ENCODE assay signal across 12 mouse cellular contexts in genomic region chr10:19815371-19815770, GRCm38 (mm10). TPM values are rescaled to one million over a fixed set of nuclear protein-coding genes. Genes with fewer than 3 reads are reported as not detected.
A peak's percentile ranks its signal among the peaks of the same experiment; 100 is the strongest.
DNase-seq lines count a peak whose midpoint lies in the region; ATAC-seq and TF ChIP-seq lines count a peak whose summit lies in the region.
"Had no signal": no experiment of that assay in that cellular context is flagged by ENCODE, and none has a peak within 500 bp of the region (broad histone marks: within the 10 kb centered on the region; RNA-seq: fewer than 3 reads in every experiment).

No protein-coding gene starts in this region.

- no peak overlapping the region for H3K9ac ChIP-seq in heart, embryonic 11.5 days (ENCODE audit: low read depth, low read length)
- no peak overlapping the region for H3K9ac ChIP-seq in MEL (ENCODE audit: control insufficient read depth, low read depth, low read length, poor library complexity, severe bottlenecking)
- no peak overlapping the region for H3K9ac ChIP-seq in liver, embryonic 11.5 days (ENCODE audit: low read depth, low read length)

- peak in 1 of 2 experiments; percentile 53; a peak in 2 of 4 replicates for TF ChIP-seq EP300 in MEL (IDR thresholded peaks at IDR 0.05; ENCODE audit: low read depth in 1 of 2, low read length in 2 of 2)

- no peaks in the 10 kb centered on the region for H3K9me3 ChIP-seq in heart, embryonic 11.5 days (replicated peaks; ENCODE audit: control insufficient read depth, low read length)
- no peaks in the 10 kb centered on the region for H3K9me3 ChIP-seq in MEL (replicated peaks; ENCODE audit: insufficient read depth, low read length)
- no peaks in the 10 kb centered on the region for H3K9me3 ChIP-seq in liver, embryonic 11.5 days (ENCODE audit: control insufficient read depth, low read length)

- H3K4me1 ChIP-seq in heart, embryonic 11.5 days (ENCODE audit: control insufficient read depth, insufficient read depth, low read length) = peaks cover 29% of the 10 kb centered on the region
- H3K4me1 ChIP-seq in MEL (ENCODE audit: control insufficient read depth in 1 of 2, insufficient read depth in 2 of 2, low read length in 2 of 2) = peaks cover 0 to 4% of the 10 kb centered on the region in 2 experiments; a peak in 1 of 4 replicates
- peaks cover 18% of the 10 kb centered on the region for H3K4me1 ChIP-seq in liver, embryonic 11.5 days (replicated peaks; ENCODE audit: control insufficient read depth, insufficient read depth, low read length)

- H3K4me2 ChIP-seq in heart, embryonic 11.5 days = peak overlapping the region; percentile 14; the same call in 1 of the 2 replicates
- no peak overlapping the region for H3K4me2 ChIP-seq in liver, embryonic 11.5 days

- H3K27ac ChIP-seq in heart, embryonic 11.5 days (ENCODE audit: low read depth, low read length) = no peak overlapping the region
- H3K27ac ChIP-seq in MEL (ENCODE audit: control insufficient read depth, low read depth, low read length) = no peak overlapping the region
- H3K27ac ChIP-seq in liver, embryonic 11.5 days (ENCODE audit: low read depth, low read length) = no peak overlapping the region
- H3K27ac ChIP-seq in left cerebral cortex, adult 2 months = no peak overlapping the region

- ATAC-seq in heart, embryonic 11.5 days (replicated peaks; ENCODE audit: insufficient number of reproducible peaks, low FRiP score, low TSS enrichment) = peak; percentile 57; the same call in 1 of the 2 replicates
- ATAC-seq in liver, embryonic 11.5 days (replicated peaks; ENCODE audit: low FRiP score) = peak; percentile 69
- ATAC-seq: lung, postnatal 0 days had no signal

- H3K36me3 ChIP-seq in heart, embryonic 11.5 days (ENCODE audit: control insufficient read depth, insufficient read depth, low read length) = no peaks in the 10 kb centered on the region
- no peaks in the 10 kb centered on the region for H3K36me3 ChIP-seq in MEL (ENCODE audit: control insufficient read depth in 1 of 2, insufficient read depth in 2 of 2, low read length in 2 of 2)
- H3K36me3 ChIP-seq in liver, embryonic 11.5 days (ENCODE audit: control insufficient read depth, insufficient read depth, low read length) = no peaks in the 10 kb centered on the region

- TF ChIP-seq RAD21 in MEL (IDR thresholded peaks at IDR 0.05; ENCODE audit: low read depth, low read length) = no peak

- no peak for DNase-seq in heart, postnatal 25 days (ENCODE audit: low spot score)
- peak; percentile 48 for DNase-seq in MEL (ENCODE audit: low read depth, low spot score)
- peak; percentile 16 to 22 for DNase-seq in cerebellum, postnatal 25 days
- peak; percentile 39 for DNase-seq in liver, embryonic 11.5 days (ENCODE audit: low spot score)
- no peak for DNase-seq in kidney, postnatal 36 days
- DNase-seq in kidney, adult 9 months = no peak
- no peak for DNase-seq in left cerebral cortex, adult 2 months (ENCODE audit: extremely low spot score in 1 of 2, low spot score in 2 of 2)
- DNase-seq: gastrocnemius, postnatal 14 days; kidney, adult 2 months had no signal

- H3K79me2 ChIP-seq in MEL (ENCODE audit: control insufficient read depth, insufficient read depth, low read length, poor library complexity) = no peaks in the 10 kb centered on the region

- peaks cover 10% of the 10 kb centered on the region for H3K27me3 ChIP-seq in heart, embryonic 11.5 days (ENCODE audit: control insufficient read depth, insufficient read depth, low read length)
- H3K27me3 ChIP-seq in MEL (ENCODE audit: control insufficient read depth in 1 of 2, insufficient read depth in 2 of 2, low read length in 2 of 2) = no peaks in the 10 kb centered on the region
- no peaks in the 10 kb centered on the region for H3K27me3 ChIP-seq in liver, embryonic 11.5 days (replicated peaks; ENCODE audit: control insufficient read depth, insufficient read depth, low read length)

- WGBS in heart, embryonic 11.5 days (ENCODE audit: insufficient replicate concordance) = 3% methylated on average over 8 of the region's 8 CpGs
- 12% methylated on average over 8 of the region's 8 CpGs for whole genome bisulfite sequencing in liver, embryonic 11.5 days

- intact Hi-C loops in heart, postnatal 25 days (cut with DNase I) = no loop called here
- intact Hi-C loops in left cerebral cortex, adult 2 months (cut with DNase I) = no loop called here

- no peak overlapping the region for H3K4me3 ChIP-seq in heart, embryonic 11.5 days (ENCODE audit: low read depth, low read length)
- no peak overlapping the region for H3K4me3 ChIP-seq in MEL (ENCODE audit: control insufficient read depth in 1 of 2, insufficient read depth in 1 of 2, low read depth in 2 of 2, low read length in 2 of 2)
- H3K4me3 ChIP-seq in liver, embryonic 11.5 days (ENCODE audit: low read depth, low read length) = no peak overlapping the region
- no peak overlapping the region for H3K4me3 ChIP-seq in left cerebral cortex, adult 2 months

- no peak for TF ChIP-seq POLR2A in MEL (IDR thresholded peaks at IDR 0.05; ENCODE audit: control insufficient read depth in 1 of 2, insufficient read depth in 1 of 2, low read depth in 1 of 2, low read length in 2 of 2, poor library complexity in 1 of 2)

- no peak for TF ChIP-seq CTCF in MEL (IDR thresholded peaks at IDR 0.05 in 2 of 3, conservative IDR thresholded peaks at IDR 0.05 in 1 of 3; ENCODE audit: control insufficient read depth in 1 of 3, insufficient read depth in 1 of 3, low read depth in 2 of 3, low read length in 3 of 3, poor library complexity in 1 of 3, severe bottlenecking in 1 of 3)
- TF ChIP-seq CTCF in left cerebral cortex, adult 2 months (IDR thresholded peaks at IDR 0.05) = no peak

TF ChIP-seq in MEL, 35 proteins besides CTCF, POLR2A, EP300 and RAD21:
- TF ChIP-seq TAL1 (IDR thresholded peaks at IDR 0.05; ENCODE audit: low read length) (peak; percentile 45; the same call in 1 of the 2 replicates), ZC3H11A (IDR thresholded peaks at IDR 0.05; ENCODE audit: low read depth, low read length) (no peak)
TF ChIP-seq in MEL: peak in this region for 1.

RNA-seq across cellular contexts. Expression of gene Slc35d3, which starts 35.9 kb away (rescaled TPM):
- polyA plus RNA-seq in heart, embryonic 11.5 days (2014; fragmentation: Nextera tagmentation; extraction: Ambion mirVana) = 2.1 and 2.5 TPM in 2 replicates
- not detected for total RNA-seq in heart, postnatal 25 days (2021)
- total RNA-seq in MEL (2012; rRNA removed) = not detected in 2 replicates
- not detected for polyA plus RNA-seq in MEL (2012; ENCODE audit: insufficient read depth in 1 of 2, insufficient read length in 2 of 2, low read depth in 1 of 2, low replicate concordance in 2 of 2, missing spikeins in 1 of 2)
- 11.5 and 12.8 TPM in 2 replicates for polyA plus RNA-seq in liver, embryonic 11.5 days (2014; fragmentation: Nextera tagmentation; extraction: Ambion mirVana)
- total RNA-seq in left cerebral cortex, adult 2 months (2021) = 1 to 10 TPM in 1 of 2 experiments, under 1 TPM in 1; 0.93 to 3.1 TPM
- total RNA-seq: gastrocnemius, postnatal 14 days had no signal
- polyA plus RNA-seq: C2C12 had no signal

Comparison
In these comparisons a context has a peak if more than half of its experiments do, and no peak if none do; other contexts are left out.
1. DNase-seq: peak in MEL (single experiment), cerebellum, postnatal 25 days (2 of 2) and liver, embryonic 11.5 days (single experiment); none in heart, postnatal 25 days (single experiment), kidney, postnatal 36 days (0 of 2), kidney, adult 9 months (single experiment) and left cerebral cortex, adult 2 months (0 of 2).